Mouse (Mus musculus): Measurements from ENCODE around the gene Kif13a.

- TF ChIP-seq CTCF (IDR thresholded peaks at IDR 0.05; ENCODE audit: borderline replicate concordance, extremely low read depth, insufficient read depth, insufficient read length) (no peak), POLR2A (IDR thresholded peaks at IDR 0.05; ENCODE audit: borderline replicate concordance, extremely low read depth, insufficient read depth, insufficient read length, poor library complexity, severe bottlenecking) (no peak)
These were observed 11.2 kb downstream of the Kif13a start for GRCm38 (mm10) chr13:46918509-46918908.
